25 mouse cellular contexts compared by ENCODE assay signal in genomic region chr9:114660506-114660905, GRCm38 (mm10). TPM values are rescaled to one million over a fixed set of nuclear protein-coding genes. Genes with fewer than 3 reads are reported as not detected.
A peak's percentile ranks its signal among the peaks of the same experiment; 100 is the strongest.
DNase-seq lines count a peak whose midpoint lies in the region; ATAC-seq and TF ChIP-seq lines count a peak whose summit lies in the region.
"Had no signal": no experiment of that assay in that cellular context is flagged by ENCODE, and none has a peak within 500 bp of the region (broad histone marks: within the 10 kb centered on the region; RNA-seq: fewer than 3 reads in every experiment).

No protein-coding gene starts in this region.

- no peak for TF ChIP-seq CTCF in brain, embryonic 14.5 days (IDR thresholded peaks at IDR 0.05; ENCODE audit: borderline replicate concordance, extremely low read depth, insufficient read depth, insufficient read length)
- no peak for TF ChIP-seq CTCF in hindbrain, postnatal 0 days (IDR thresholded peaks at IDR 0.05; ENCODE audit: low read depth)

- no peak for DNase-seq in forebrain, embryonic 14.5 days (ENCODE audit: low spot score)
- DNase-seq in brain, embryonic 14.5 days (ENCODE audit: low read depth), result peak; percentile 64
- DNase-seq in hindbrain, postnatal 0 days (ENCODE audit: low spot score), result peak; percentile 33
- no peak for DNase-seq in urinary bladder, postnatal 10 days (ENCODE audit: low spot score)
- no peak for DNase-seq in frontal cortex, postnatal 25 days (ENCODE audit: low spot score in 2 of 2)
- DNase-seq in lung, postnatal 25 days (ENCODE audit: low spot score), result no peak
- DNase-seq: adrenal gland, postnatal 14 days; cerebellum, adult 11 months; gastrocnemius, postnatal 36 days; heart, adult 2 months; kidney, adult 18-20 months; lung, adult 18-20 months; lung, postnatal 14 days; right cerebral cortex, postnatal 14 days had no signal

- no peak for TF ChIP-seq POLR2A in brain, embryonic 14.5 days (IDR thresholded peaks at IDR 0.05; ENCODE audit: borderline replicate concordance, extremely low read depth, insufficient read depth, insufficient read length, poor library complexity, severe bottlenecking)

- no peaks in the 10 kb centered on the region for H3K27me3 ChIP-seq in forebrain, embryonic 15.5 days
- H3K27me3 ChIP-seq in forebrain, embryonic 14.5 days (replicated peaks; ENCODE audit: control insufficient read depth, insufficient read depth, low read length), result no peaks in the 10 kb centered on the region
- H3K27me3 ChIP-seq in hindbrain, postnatal 0 days (ENCODE audit: insufficient read depth, low read length), result no peaks in the 10 kb centered on the region
- H3K27me3 ChIP-seq in midbrain, embryonic 15.5 days (replicated peaks), result 0 out of 2 replicates have a peak, but pooled peaks cover 4% of the 10 kb centered on the region
- H3K27me3 ChIP-seq: embryonic facial prominence, embryonic 12.5 days; forebrain, embryonic 12.5 days; limb, embryonic 13.5 days; neural tube, embryonic 12.5 days had no signal

- no peaks in the 10 kb centered on the region for H3K36me3 ChIP-seq in forebrain, embryonic 15.5 days
- H3K36me3 ChIP-seq in forebrain, embryonic 14.5 days (ENCODE audit: control insufficient read depth, insufficient read depth, low read length), result no peaks in the 10 kb centered on the region
- H3K36me3 ChIP-seq in hindbrain, postnatal 0 days (ENCODE audit: insufficient read depth, low read length), result no peaks in the 10 kb centered on the region
- H3K36me3 ChIP-seq in midbrain, embryonic 15.5 days (replicated peaks), result no peaks in the 10 kb centered on the region
- H3K36me3 ChIP-seq: embryonic facial prominence, embryonic 12.5 days; forebrain, embryonic 12.5 days; limb, embryonic 13.5 days; liver, embryonic 12.5 days; neural tube, embryonic 12.5 days had no signal

- no peak for ATAC-seq in forebrain, embryonic 15.5 days (replicated peaks)
- no peak for ATAC-seq in forebrain, embryonic 14.5 days
- no peak for ATAC-seq in hindbrain, postnatal 0 days
- peak; percentile 67 for ATAC-seq in midbrain, embryonic 15.5 days (replicated peaks)
- ATAC-seq: inflammation-experienced regulatory T-cells, adult 6 months; liver, embryonic 12.5 days had no signal

- H3K9me3 ChIP-seq in forebrain, embryonic 15.5 days, result no peaks in the 10 kb centered on the region
- no peaks in the 10 kb centered on the region for H3K9me3 ChIP-seq in forebrain, embryonic 14.5 days (replicated peaks; ENCODE audit: control insufficient read depth, low read length)
- H3K9me3 ChIP-seq in hindbrain, postnatal 0 days (ENCODE audit: low read length), result no peaks in the 10 kb centered on the region
- H3K9me3 ChIP-seq in midbrain, embryonic 15.5 days, result no peaks in the 10 kb centered on the region
- H3K9me3 ChIP-seq: embryonic facial prominence, embryonic 12.5 days; forebrain, embryonic 12.5 days; limb, embryonic 13.5 days; liver, embryonic 12.5 days; neural tube, embryonic 12.5 days had no signal

- H3K4me3 ChIP-seq in forebrain, embryonic 15.5 days, result no peak overlapping the region
- H3K4me3 ChIP-seq in forebrain, embryonic 14.5 days (ENCODE audit: low read depth, low read length), result no peak overlapping the region
- H3K4me3 ChIP-seq in hindbrain, postnatal 0 days (ENCODE audit: low read length), result no peak overlapping the region
- no peak overlapping the region for H3K4me3 ChIP-seq in midbrain, embryonic 15.5 days
- H3K4me3 ChIP-seq: embryonic facial prominence, embryonic 12.5 days; forebrain, embryonic 12.5 days; heart, adult 2 months; limb, embryonic 13.5 days; liver, embryonic 12.5 days; megakaryocyte, embryonic 14.5 days; neural tube, embryonic 12.5 days had no signal

- peak overlapping the region; percentile 52 for H3K27ac ChIP-seq in forebrain, embryonic 15.5 days (replicated peaks)
- no peak overlapping the region for H3K27ac ChIP-seq in forebrain, embryonic 14.5 days (ENCODE audit: low read depth, low read length)
- H3K27ac ChIP-seq in hindbrain, postnatal 0 days, result peak overlapping the region; percentile 6; the same call in 1 of the 2 replicates
- H3K27ac ChIP-seq in midbrain, embryonic 15.5 days, result peak overlapping the region; percentile 79
- H3K27ac ChIP-seq: embryonic facial prominence, embryonic 12.5 days; forebrain, embryonic 12.5 days; heart, adult 2 months; kidney, postnatal 0 days; limb, embryonic 13.5 days; liver, embryonic 12.5 days; neural tube, embryonic 12.5 days; stomach, postnatal 0 days had no signal

- H3K4me2 ChIP-seq in forebrain, embryonic 15.5 days (replicated peaks), result no peak overlapping the region
- no peak overlapping the region for H3K4me2 ChIP-seq in forebrain, embryonic 14.5 days (ENCODE audit: low read length)
- H3K4me2 ChIP-seq in hindbrain, postnatal 0 days (ENCODE audit: low read depth, low read length), result no peak overlapping the region
- H3K4me2 ChIP-seq in midbrain, embryonic 15.5 days, result peak overlapping the region; percentile 17; the same call in 1 of the 2 replicates
- H3K4me2 ChIP-seq: embryonic facial prominence, embryonic 12.5 days; forebrain, embryonic 12.5 days; limb, embryonic 13.5 days; liver, embryonic 12.5 days; neural tube, embryonic 12.5 days had no signal

- no peaks in the 10 kb centered on the region for H3K4me1 ChIP-seq in forebrain, embryonic 15.5 days
- no peaks in the 10 kb centered on the region for H3K4me1 ChIP-seq in forebrain, embryonic 14.5 days (ENCODE audit: control insufficient read depth, insufficient read depth, low read length)
- H3K4me1 ChIP-seq in hindbrain, postnatal 0 days (ENCODE audit: insufficient read depth, low read length), result peaks cover 3% of the 10 kb centered on the region; the same call in 1 of the 2 replicates
- peaks cover 25% of the 10 kb centered on the region for H3K4me1 ChIP-seq in midbrain, embryonic 15.5 days
- H3K4me1 ChIP-seq: embryonic facial prominence, embryonic 12.5 days; limb, embryonic 13.5 days; liver, embryonic 12.5 days; megakaryocyte, embryonic 14.5 days; neural tube, embryonic 12.5 days had no signal

- H3K9ac ChIP-seq in forebrain, embryonic 15.5 days (replicated peaks), result no peak overlapping the region
- H3K9ac ChIP-seq in forebrain, embryonic 14.5 days (ENCODE audit: low read length), result no peak overlapping the region
- H3K9ac ChIP-seq in hindbrain, postnatal 0 days (replicated peaks; ENCODE audit: low read length), result no peak overlapping the region
- H3K9ac ChIP-seq in midbrain, embryonic 15.5 days, result no peak overlapping the region
- H3K9ac ChIP-seq: embryonic facial prominence, embryonic 12.5 days; forebrain, embryonic 12.5 days; limb, embryonic 13.5 days; liver, embryonic 12.5 days; neural tube, embryonic 12.5 days had no signal

- 64% methylated on average over 6 of the region's 6 CpGs for WGBS in forebrain, embryonic 15.5 days
- 73% methylated on average over 6 of the region's 6 CpGs for WGBS in forebrain, embryonic 14.5 days
- 40% methylated on average over 6 of the region's 6 CpGs for WGBS in hindbrain, postnatal 0 days
- WGBS in midbrain, embryonic 15.5 days, result 28% methylated on average over 6 of the region's 6 CpGs

RNA-seq across cellular contexts. Expression of gene Cnot10, which starts 20.5 kb away (rescaled TPM):
- polyA plus RNA-seq in forebrain, embryonic 15.5 days (2015; fragmentation: Nextera tagmentation; extraction: Ambion mirVana), result 57.9 and 60.1 TPM in 2 replicates
- 54.6 and 55.1 TPM in 2 replicates for polyA plus RNA-seq in forebrain, embryonic 14.5 days (2014; fragmentation: Nextera tagmentation; extraction: Ambion mirVana)
- polyA plus RNA-seq in brain, embryonic 14.5 days (2012; rRNA removed), result 64.4 and 67.7 TPM in 2 replicates
- 29.6 and 34.2 TPM in 2 replicates for total RNA-seq in hindbrain, postnatal 0 days (2014; rRNA removed)
- 45.3 and 48.0 TPM in 2 replicates for polyA plus RNA-seq in hindbrain, postnatal 0 days (2015; fragmentation: Nextera tagmentation; extraction: Ambion mirVana)
- 57.4 and 61.0 TPM in 2 replicates for polyA plus RNA-seq in midbrain, embryonic 15.5 days (2015; fragmentation: Nextera tagmentation; extraction: Ambion mirVana)

RNA-seq across cellular contexts. Expression of gene Dync1li1, which starts 28.1 kb away (rescaled TPM):
- 110 and 113 TPM in 2 replicates for polyA plus RNA-seq in forebrain, embryonic 15.5 days (2015; fragmentation: Nextera tagmentation; extraction: Ambion mirVana)
- polyA plus RNA-seq in forebrain, embryonic 14.5 days (2014; fragmentation: Nextera tagmentation; extraction: Ambion mirVana), result 66.8 and 71.7 TPM in 2 replicates
- polyA plus RNA-seq in brain, embryonic 14.5 days (2012; rRNA removed), result 61.5 and 87.4 TPM in 2 replicates
- total RNA-seq in hindbrain, postnatal 0 days (2014; rRNA removed), result 85.6 and 87.7 TPM in 2 replicates
- polyA plus RNA-seq in hindbrain, postnatal 0 days (2015; fragmentation: Nextera tagmentation; extraction: Ambion mirVana), result 144 and 145 TPM in 2 replicates
- 140 and 154 TPM in 2 replicates for polyA plus RNA-seq in midbrain, embryonic 15.5 days (2015; fragmentation: Nextera tagmentation; extraction: Ambion mirVana)

Comparison
In these comparisons a context has a peak if more than half of its experiments do, and no peak if none do; other contexts are left out.
1. DNase-seq: peak in brain, embryonic 14.5 days (single experiment) and hindbrain, postnatal 0 days (single experiment); none in forebrain, embryonic 14.5 days (single experiment), urinary bladder, postnatal 10 days (single experiment), frontal cortex, postnatal 25 days (0 of 2) and lung, postnatal 25 days (single experiment).